Mouse (Mus musculus) midbrain, embryonic 10.5 days (tissue): ENCODE data around the gene Ccdc34. TPM values are rescaled to one million over a fixed set of nuclear protein-coding genes. Genes with fewer than 3 reads are reported as not detected.

Experiments used
- DNase-seq: peaks from one replicate; pipeline ENCODE4 v3.0.0-alpha.2; 2017; ENCODE audit warnings: low spot score
- H3K27ac ChIP-seq: fragments of 300-500 bp; sonication (generic); replicated peaks from 2 replicates; pipeline ENCODE4 v1.5.1; 2016; ENCODE audit warnings: mild to moderate bottlenecking
- H3K27me3 ChIP-seq: fragments of 300-500 bp; sonication (generic); 2 replicates; pipeline ENCODE4 v1.6.1; 2016; ENCODE audit warnings: low read depth, mild to moderate bottlenecking; ENCODE audit not compliant: poor library complexity, severe bottlenecking
- H3K36me3 ChIP-seq: fragments of 300-500 bp; sonication (generic); 2 replicates; pipeline ENCODE4 v1.6.1; 2016; ENCODE audit warnings: mild to moderate bottlenecking, moderate library complexity
- H3K4me1 ChIP-seq: fragments of 300-500 bp; sonication (generic); 2 replicates; pipeline ENCODE4 v1.6.1; 2016
- H3K4me3 ChIP-seq: fragments of 300-500 bp; sonication (generic); 2 replicates; pipeline ENCODE4 v1.5.1; 2016; ENCODE audit warnings: mild to moderate bottlenecking, moderate library complexity
- H3K9me3 ChIP-seq: fragments of 300-500 bp; sonication (generic); replicated peaks from 2 replicates; pipeline ENCODE4 v1.6.1; 2016; ENCODE audit warnings: mild to moderate bottlenecking
- WGBS: fragments of 180-500 bp; shearing (Covaris S2); methylation state at CpG from one replicate; pipeline ENCODE4 v1.1.7; 2016; 5-methylcytosine and 5-hydroxymethylcytosine counted together
- polyA plus RNA-seq: library from polyadenylated mRNA; unstranded; fragments of >200 nt; fragmentation: Nextera tagmentation; extraction: Ambion mirVana; gene quantifications from 2 replicates; pipeline ENCODE4 v1.2.1, GENCODE M21; 2016

The Ccdc34 gene
- polyA plus RNA-seq, 1 experiment from 2014 or later: 60.2 TPM

- peaks cover 31% of the 10 kb centered on the region for H3K4me1 ChIP-seq
- peak overlapping the region; percentile 57; the same call in 1 of the 2 replicates for H3K27ac ChIP-seq
- WGBS: 80% methylated on average over 2 of the region's 2 CpGs
These were observed 159.8 kb downstream of the Ccdc34 start for GRCm38 (mm10) chr2:110177406-110177805.

GRCm38 (mm10) chr2:110177879-110178278 is 160.3 kb downstream of the Ccdc34 start:
- DNase-seq: peak; percentile 4
- Histone ChIP-seq H3K9me3 (no peaks in the 10 kb centered on the region), H3K27me3 (no peaks in the 10 kb centered on the region), H3K4me1 (peaks cover 36% of the 10 kb centered on the region), H3K4me3 (no peak overlapping the region), H3K27ac (no peak overlapping the region), H3K36me3 (no peaks in the 10 kb centered on the region)
- 91% methylated on average over 7 of the region's 7 CpGs for WGBS

More at GRCm38 (mm10) chr2:110177406-110177805, 159.8 kb downstream of the Ccdc34 start:
- Histone ChIP-seq H3K4me3 (no peak overlapping the region), H3K36me3 (no peaks in the 10 kb centered on the region), H3K9me3 (no peaks in the 10 kb centered on the region), H3K27me3 (no peaks in the 10 kb centered on the region)
- peak; percentile 6 for DNase-seq

GRCm38 (mm10) chr2:110179669-110180315 is 162.2 kb downstream of the Ccdc34 start:
- Histone ChIP-seq H3K9me3 (no peaks in the 10 kb centered on the region), H3K4me1 (peaks cover 31% of the 10 kb centered on the region), H3K27me3 (no peaks in the 10 kb centered on the region), H3K4me3 (no peak overlapping the region), H3K36me3 (no peaks in the 10 kb centered on the region), H3K27ac (peak overlapping the region; percentile 62)
- DNase-seq: peak; percentile 26
- WGBS: 50% methylated on average over 10 of the region's 10 CpGs

- H3K4me1 ChIP-seq: peaks cover 31% of the 10 kb centered on the region
These were observed 162.7 kb downstream of the Ccdc34 start for GRCm38 (mm10) chr2:110180316-110180670.

GRCm38 (mm10) chr2:110181666-110182065 is 164.0 kb downstream of the Ccdc34 start:
- DNase-seq: no peak
- Histone ChIP-seq H3K4me3 (no peak overlapping the region), H3K4me1 (peaks cover 29% of the 10 kb centered on the region), H3K27ac (no peak overlapping the region), H3K27me3 (no peaks in the 10 kb centered on the region), H3K9me3 (no peaks in the 10 kb centered on the region), H3K36me3 (no peaks in the 10 kb centered on the region)
- WGBS: 82% methylated on average over 6 of the region's 6 CpGs

More at GRCm38 (mm10) chr2:110180316-110180670, 162.7 kb downstream of the Ccdc34 start:
- 90% methylated on average over 7 of the region's 7 CpGs for WGBS
- H3K36me3 ChIP-seq: no peaks in the 10 kb centered on the region
- no peaks in the 10 kb centered on the region for H3K9me3 ChIP-seq
- no peak overlapping the region for H3K4me3 ChIP-seq
- H3K27ac ChIP-seq: peak overlapping the region; percentile 62; the same call in 1 of the 2 replicates
- DNase-seq: no peak
- no peaks in the 10 kb centered on the region for H3K27me3 ChIP-seq

- Histone ChIP-seq H3K4me1 (peaks cover 23% of the 10 kb centered on the region), H3K36me3 (no peaks in the 10 kb centered on the region), H3K27me3 (no peaks in the 10 kb centered on the region), H3K9me3 (no peaks in the 10 kb centered on the region), H3K4me3 (no peak overlapping the region), H3K27ac (no peak overlapping the region)
- DNase-seq: no peak
- WGBS: 68% methylated on average over 6 of the region's 6 CpGs
These were observed 164.6 kb downstream of the Ccdc34 start for GRCm38 (mm10) chr2:110182248-110182647.

- 50% methylated on average over 4 of the region's 4 CpGs for WGBS
- Histone ChIP-seq H3K27ac (no peak overlapping the region), H3K4me1 (peaks cover 22% of the 10 kb centered on the region), H3K9me3 (no peaks in the 10 kb centered on the region), H3K4me3 (no peak overlapping the region), H3K36me3 (no peaks in the 10 kb centered on the region), H3K27me3 (no peaks in the 10 kb centered on the region)
- no peak for DNase-seq
These were observed 165.3 kb downstream of the Ccdc34 start for GRCm38 (mm10) chr2:110182795-110183486.

GRCm38 (mm10) chr2:110184071-110184470 is 166.5 kb downstream of the Ccdc34 start:
- Histone ChIP-seq H3K4me3 (no peak overlapping the region), H3K36me3 (no peaks in the 10 kb centered on the region), H3K27ac (no peak overlapping the region), H3K4me1 (peaks cover 22% of the 10 kb centered on the region), H3K9me3 (no peaks in the 10 kb centered on the region), H3K27me3 (no peaks in the 10 kb centered on the region)
- DNase-seq: no peak
- WGBS: 98% methylated on average over 1 of the region's 1 CpGs

- Histone ChIP-seq H3K36me3 (no peaks in the 10 kb centered on the region), H3K4me3 (no peak overlapping the region), H3K9me3 (no peaks in the 10 kb centered on the region), H3K4me1 (peaks cover 16% of the 10 kb centered on the region), H3K27me3 (peaks cover 17% of the 10 kb centered on the region), H3K27ac (no peak overlapping the region)
- no peak for DNase-seq
- WGBS: 77% methylated on average over 6 of the region's 6 CpGs
These were observed 168.9 kb downstream of the Ccdc34 start for GRCm38 (mm10) chr2:110186427-110186980.

GRCm38 (mm10) chr2:110188696-110189397 is 171.2 kb downstream of the Ccdc34 start:
- Histone ChIP-seq H3K27me3 (peaks cover 17% of the 10 kb centered on the region), H3K4me1 (peaks cover 25% of the 10 kb centered on the region), H3K9me3 (no peaks in the 10 kb centered on the region), H3K27ac (no peak overlapping the region), H3K4me3 (no peak overlapping the region), H3K36me3 (no peaks in the 10 kb centered on the region)
- no peak for DNase-seq
- WGBS: 91% methylated on average over 4 of the region's 4 CpGs

- no peaks in the 10 kb centered on the region for H3K9me3 ChIP-seq
- peaks cover 25% of the 10 kb centered on the region for H3K4me1 ChIP-seq
- H3K27ac ChIP-seq: no peak overlapping the region
- no peak overlapping the region for H3K4me3 ChIP-seq
- no peak for DNase-seq
- H3K27me3 ChIP-seq: peaks cover 17% of the 10 kb centered on the region
- WGBS: 96% methylated on average over 2 of the region's 2 CpGs
- no peaks in the 10 kb centered on the region for H3K36me3 ChIP-seq
These were observed 172.8 kb downstream of the Ccdc34 start for GRCm38 (mm10) chr2:110190416-110190815.

- Histone ChIP-seq H3K4me1 (peaks cover 25% of the 10 kb centered on the region), H3K27ac (no peak overlapping the region), H3K9me3 (no peaks in the 10 kb centered on the region), H3K27me3 (peaks cover 17% of the 10 kb centered on the region), H3K36me3 (no peaks in the 10 kb centered on the region), H3K4me3 (no peak overlapping the region)
- WGBS: 66% methylated on average over 4 of the region's 4 CpGs
- DNase-seq: no peak
These were observed 173.6 kb downstream of the Ccdc34 start for GRCm38 (mm10) chr2:110191186-110191690.
